Mouse (Mus musculus) CH12F3 (cell line): ENCODE measurements at regions not wholly inside any gene's neighbourhood (a gene's known extent, or its start where the extent isn't known, plus 50 kb on each side); places are given as distances from the start of the nearest gene placed in this dataset.

Experiments used
- in situ Hi-C: fragments of 300-500 bp; cut with MboI; formaldehyde crosslinking; loops from 2 replicates; pipeline ENCODE4 v1.14.3; 2020; ENCODE audit warnings: low sequenced_read_pairs

DNA sequence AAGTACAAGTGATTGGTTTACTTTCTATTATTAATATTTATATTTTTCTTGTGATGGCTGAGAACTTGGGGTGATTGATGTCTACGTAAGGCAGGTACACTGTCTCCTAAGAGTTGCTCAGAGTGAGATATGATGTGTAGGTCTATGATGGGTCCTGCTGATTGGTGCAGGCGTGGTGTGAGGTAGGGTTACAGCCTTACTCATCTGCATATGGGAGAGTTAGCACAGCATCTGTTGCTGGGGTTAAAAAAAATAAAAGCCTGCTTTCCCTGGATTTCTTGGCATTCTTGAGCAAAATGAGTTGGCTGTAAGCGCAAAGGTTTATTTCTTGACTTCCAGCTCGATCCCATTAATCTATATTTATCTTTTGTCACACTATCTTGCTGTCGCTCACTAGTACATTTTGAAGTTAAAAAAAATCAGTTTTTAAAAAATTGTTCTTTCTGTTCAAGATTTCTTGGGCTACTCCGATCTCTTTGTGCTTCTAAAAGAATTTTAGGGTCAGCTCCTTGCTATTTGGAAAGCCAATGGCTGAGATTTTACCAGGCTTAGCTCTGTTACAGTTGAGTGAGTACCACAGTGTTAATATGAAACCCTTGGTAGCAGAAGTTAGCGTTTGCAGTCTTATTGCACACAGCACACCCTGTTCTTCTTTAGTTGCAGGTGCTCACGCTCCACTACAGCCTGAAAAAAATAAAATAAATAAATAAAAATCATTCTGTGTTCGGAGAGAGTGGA, 482.0 kb downstream of the Plekhb2 start:
- in situ Hi-C loops, result no loop called here

DNA sequence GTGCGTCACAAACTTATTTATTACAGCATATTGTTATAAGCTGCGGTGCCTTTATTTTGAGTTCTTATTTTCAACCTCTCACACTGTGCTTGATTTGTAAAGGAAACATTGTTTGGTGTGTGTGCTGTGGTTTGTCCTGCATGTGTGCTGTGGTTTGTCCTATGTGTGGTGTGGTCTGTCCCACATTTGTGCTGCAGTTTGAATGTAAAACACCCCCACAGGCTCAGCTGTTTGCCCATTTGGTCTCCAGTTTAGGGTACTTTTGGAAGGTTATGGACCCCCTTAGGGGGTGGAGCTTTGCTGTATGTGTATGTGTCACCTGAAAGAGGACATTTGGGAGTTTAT, 482.5 kb downstream of the Plekhb2 start:
- in situ Hi-C loops, result no loop called here

DNA sequence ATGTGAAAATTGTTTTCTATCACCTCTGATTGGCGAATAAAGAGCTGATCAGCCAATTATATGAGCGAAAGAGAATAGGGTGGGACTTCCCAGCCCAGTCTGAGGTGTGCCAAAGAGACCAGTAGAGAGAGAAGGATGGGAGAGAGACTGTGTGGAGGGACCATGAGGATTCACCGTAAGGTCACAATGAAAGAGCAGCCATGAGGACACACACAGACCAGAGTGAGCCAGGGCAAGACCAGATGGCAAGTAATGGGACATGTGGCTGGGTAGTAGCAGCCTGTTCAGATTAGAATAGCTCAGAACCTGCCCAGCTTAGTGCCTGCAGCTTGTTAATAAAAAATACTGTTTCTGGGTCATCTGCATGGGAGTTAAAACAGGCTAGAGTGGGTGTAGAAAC, 487.9 kb downstream of the Plekhb2 start:
- in situ Hi-C loops, result no loop called here

DNA sequence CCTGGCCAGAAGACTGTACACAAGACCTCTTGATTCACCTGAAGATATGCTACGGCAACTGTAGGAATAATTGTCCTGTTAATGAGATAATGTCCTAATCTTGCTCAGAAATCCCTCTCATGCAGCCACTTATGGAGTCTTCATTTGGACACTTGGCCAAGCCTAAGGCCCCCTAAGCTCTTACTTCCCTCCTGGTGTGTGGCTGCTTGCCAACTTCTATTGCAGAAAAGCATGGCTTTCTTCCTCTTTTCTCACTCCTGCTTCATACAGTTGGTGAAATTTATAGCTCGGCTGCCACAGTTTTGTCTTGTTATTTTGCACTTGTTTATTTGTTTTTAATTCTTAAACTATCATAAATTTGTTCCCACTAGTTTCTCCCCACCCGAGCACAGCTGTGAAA, 488.4 kb downstream of the Plekhb2 start:
- in situ Hi-C loops, result no loop called here

DNA sequence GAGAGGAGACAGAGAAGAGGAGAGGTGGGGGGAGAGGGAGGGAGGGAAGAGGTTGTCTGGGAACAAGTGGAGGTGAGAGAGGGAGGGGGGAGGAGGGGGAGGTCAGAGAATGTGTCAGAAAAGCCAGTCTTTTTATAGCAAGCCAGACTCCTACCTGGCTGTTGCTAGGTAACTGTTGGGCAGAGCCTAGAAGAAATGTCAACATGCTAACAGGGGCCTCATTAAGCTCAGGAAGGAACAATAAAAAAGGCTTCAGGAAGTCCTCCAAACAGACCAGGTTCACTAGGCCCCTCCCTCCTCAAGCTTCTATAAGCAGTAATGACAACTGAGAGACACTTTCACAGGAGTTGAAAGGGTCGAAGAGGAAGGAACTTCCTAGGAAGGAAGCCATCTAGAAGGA, 494.8 kb downstream of the Plekhb2 start:
- in situ Hi-C loops, result no loop called here

DNA sequence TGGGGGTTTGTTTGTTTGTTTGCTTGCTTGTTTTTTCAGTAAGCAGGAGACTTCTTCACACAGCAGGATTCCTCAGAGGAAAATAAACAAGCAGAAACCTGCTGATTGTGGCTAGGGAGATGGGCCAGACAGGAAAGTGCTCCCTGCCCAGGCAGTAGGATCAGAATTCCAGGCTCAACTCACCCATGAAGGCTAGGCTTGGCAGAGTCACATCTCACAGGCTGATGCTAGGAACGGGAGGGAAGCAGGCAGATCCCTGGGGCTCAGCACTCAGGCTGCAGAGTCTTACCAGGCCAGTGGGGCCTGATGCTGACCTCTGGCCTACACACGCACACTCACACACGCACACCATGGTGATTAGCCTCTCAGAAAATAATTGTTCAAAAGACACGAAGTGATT, 498.5 kb downstream of the Plekhb2 start:
- in situ Hi-C loops, result no loop called here

DNA sequence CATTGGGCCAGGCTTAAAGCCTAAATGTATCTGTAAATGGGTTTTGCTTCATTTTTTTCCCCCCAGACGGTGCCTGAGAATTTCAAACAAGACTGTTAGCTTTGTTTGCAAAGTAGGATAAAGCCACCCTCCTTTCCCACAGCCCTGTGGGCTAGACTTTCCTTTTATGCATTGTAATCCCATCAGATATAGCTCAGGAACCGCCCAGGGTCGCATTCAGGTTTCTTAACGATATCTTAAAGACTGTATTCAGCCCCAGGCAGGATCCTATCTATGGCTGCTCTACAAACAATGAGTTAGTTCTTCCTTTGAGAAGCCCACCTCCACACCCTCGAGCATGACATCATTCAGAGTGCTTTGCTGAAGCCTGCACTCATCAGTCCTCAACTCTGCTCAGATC, 509.2 kb downstream of the Plekhb2 start:
- in situ Hi-C loops, result no loop called here

DNA sequence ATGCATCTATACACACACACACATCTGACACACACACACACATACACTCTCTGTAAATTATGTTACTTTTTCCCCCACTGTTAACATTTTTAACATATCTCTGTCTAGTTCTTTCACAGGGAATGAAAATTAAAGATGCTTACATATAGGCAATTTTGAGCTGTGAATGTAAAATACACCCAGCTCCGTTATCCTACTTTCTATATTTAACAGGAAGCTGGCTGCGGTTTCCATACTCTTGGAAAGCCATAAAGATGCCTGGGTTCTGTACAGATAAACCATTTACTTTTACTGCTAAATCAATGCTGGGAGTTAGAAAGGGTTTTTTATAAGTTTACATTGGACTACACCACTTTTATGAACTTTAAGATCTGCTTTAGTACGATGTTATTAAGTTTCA, 511.7 kb downstream of the Plekhb2 start:
- in situ Hi-C loops, result no loop called here

DNA sequence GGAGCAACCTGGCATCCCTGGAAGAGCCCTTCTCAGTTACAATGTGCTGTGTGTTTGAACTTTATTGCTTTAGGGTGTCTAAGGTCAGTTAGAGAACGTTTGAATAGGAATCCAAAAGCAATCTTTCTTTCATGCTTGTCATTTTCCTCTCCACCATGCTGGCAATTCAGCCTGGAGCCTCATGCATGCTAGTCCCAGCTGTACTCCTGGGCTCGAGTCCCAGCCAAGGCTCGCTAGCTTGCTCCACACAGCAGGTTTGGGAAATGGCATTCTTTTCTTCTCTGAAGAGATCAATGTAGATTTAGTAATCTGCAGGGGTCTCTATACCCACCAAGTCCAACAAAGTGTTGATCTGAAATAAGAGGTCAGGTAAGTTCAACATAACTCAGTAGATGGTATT, 513.1 kb downstream of the Plekhb2 start:
- in situ Hi-C loops, result no loop called here

DNA sequence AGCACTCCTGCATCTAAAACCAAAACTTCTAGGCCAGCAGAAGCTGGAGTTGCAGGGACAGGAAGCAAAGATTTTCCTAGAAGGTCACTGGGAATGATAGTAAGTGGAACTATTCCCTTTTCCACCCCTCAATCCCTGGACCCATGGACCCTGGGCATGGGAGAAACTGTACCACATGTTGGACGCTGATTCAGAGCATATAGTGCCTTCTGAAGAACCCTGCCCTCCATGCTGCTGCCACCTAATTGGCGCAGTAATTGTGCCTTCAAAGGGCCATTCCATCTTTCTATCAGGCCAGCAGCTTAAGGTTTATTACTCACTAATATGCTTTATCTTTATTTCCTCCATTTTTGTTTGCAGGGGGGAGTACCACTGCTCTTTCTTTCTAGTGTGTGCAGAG, 516.8 kb downstream of the Plekhb2 start:
- in situ Hi-C loops, result no loop called here

DNA sequence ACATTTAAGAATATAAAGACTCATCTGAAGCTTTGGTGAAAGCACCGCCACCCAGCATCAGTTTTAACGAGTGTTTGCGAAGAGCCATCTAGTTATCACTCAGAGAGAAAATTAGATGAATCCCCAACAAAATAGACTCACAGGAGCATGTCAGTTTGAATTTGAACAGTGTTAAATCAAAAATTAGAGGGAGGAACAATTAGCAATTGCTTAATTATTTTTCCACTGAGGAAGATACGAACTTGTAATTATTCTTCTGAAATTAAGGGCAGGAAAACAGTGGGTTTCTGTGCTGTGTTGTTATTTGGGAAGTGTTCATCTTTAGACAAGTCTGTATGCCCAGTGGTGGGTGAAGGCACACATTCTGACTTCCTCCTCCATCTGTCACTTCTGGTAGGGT, 523.0 kb downstream of the Plekhb2 start:
- in situ Hi-C loops, result no loop called here

DNA sequence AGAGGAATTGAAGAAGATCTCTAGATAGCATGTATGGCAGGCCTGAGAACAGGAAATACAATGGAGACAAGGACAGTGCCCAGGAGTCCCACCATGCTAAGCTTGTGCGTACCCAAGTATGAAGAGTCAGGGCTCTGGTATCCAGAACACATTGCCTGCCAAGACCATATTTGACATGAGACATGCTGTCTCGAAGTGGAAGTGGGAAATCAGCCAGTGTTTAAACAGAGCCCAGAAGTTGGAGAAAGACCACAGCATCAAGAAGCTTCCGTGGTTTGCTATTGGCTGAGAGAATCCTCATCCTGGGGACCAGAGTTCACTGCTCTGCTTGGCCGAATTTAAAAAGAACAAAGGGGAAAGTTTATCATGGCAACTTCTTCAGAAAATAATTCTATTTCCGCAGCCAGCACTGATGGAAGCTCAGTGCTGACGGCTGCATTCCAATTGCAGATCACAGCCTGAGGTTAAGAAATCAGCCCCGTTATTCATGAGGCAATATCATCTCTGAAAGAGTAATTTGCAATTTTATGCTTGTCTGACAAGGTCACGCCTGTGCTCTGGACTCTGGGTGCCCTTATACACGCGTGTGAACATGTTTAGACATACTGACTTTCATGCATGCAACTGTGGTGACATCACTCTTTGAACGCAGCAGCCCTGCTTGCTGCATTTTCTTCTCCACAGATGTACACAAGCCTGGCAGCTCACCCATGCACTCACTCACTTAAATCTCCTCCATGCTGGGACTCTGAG, 531.0 kb downstream of the Plekhb2 start:
- in situ Hi-C loops, result no loop called here

DNA sequence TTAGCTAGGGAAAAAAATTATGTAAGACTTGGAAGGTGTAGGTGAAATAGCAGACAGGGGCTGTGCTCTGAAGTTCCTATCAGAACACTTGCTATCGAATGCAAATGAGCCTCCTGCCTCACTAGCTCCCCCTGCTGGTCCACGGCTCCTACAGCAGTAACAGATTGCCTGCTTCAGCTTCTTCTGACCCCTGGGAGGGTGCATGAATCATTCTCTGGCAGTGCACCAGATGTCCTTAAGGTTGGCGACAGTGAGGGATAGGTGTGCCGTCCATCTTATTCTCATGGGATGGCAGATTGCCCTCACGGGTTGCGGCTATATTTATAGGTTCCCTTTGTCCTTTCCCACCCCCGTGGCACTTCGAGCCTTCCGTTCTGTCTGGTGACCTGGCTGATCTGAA, 535.7 kb downstream of the Plekhb2 start:
- in situ Hi-C loops, result no loop called here

DNA sequence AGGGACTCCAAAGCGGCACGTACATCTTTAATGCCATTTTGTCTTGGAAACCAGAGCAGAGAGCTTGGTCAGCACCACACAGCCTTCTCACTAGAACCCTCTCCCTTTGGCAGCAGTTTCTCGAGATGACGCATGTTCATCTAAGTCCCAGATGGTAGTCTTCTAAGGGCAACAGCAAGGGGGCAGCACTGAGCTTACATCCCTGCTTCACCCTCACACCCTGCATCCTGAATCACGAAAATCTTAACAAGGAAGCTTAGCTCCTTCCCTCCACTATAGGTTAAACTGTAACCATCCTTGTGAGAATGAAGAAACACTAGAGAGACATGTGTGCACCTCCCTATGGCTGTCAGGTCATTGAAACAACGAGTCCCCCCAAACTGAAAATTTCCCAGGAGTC, 538.4 kb downstream of the Plekhb2 start:
- in situ Hi-C loops, result no loop called here

DNA sequence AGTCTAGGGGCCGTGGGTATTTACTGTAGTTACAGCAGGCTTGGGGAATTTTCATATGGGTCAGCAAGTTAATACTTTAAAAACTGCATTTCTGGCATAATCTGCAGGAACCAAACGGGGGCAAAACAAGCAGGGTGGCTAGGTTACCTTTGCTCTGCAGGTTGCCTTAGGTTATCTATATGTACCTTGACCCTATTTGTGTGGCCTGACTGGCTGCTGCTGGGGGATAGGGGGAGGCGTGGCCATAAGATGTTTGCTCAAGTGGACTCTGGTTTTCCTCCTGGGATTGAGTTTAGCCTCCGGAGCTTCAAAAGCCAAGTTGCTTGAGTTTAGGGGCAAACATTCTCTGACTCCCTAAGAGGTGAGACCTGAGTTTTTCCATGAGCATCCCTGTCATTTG, 540.6 kb downstream of the Plekhb2 start:
- in situ Hi-C loops, result no loop called here

DNA sequence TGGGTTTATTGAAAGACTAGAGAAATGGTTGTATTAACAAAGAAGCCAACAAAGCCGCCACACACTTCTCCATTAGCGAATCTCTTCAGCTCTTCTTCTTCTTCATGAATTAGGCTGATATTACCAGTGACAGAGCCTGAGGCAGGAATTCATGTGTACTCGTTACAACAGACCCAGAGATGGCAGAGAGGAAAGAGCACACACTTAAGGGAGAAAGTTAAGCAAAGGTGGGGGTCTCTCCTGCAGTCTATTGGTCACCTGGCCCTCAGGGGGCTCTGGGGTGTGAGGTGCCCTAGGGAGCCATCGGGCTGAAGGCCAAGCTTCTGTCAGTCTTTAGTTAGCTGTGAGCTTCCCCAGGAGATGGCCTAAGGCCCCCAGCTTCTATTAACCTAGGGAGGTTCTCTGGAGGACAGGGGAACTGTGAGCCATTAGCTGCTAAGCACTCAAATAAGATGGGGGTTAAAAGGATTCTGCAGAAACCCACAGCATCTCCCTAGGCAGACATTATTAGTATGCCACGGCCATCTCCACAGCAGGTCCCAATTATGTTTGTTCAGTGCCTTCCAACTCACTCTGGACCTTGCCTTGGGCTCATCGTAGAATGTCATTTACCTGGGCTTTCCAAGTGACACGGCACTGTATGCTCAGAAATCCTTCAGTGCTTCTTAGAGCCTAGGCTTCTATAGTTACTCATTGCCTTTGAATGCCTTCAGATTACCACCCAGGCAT, 541.2 kb downstream of the Plekhb2 start:
- in situ Hi-C loops, result no loop called here

DNA sequence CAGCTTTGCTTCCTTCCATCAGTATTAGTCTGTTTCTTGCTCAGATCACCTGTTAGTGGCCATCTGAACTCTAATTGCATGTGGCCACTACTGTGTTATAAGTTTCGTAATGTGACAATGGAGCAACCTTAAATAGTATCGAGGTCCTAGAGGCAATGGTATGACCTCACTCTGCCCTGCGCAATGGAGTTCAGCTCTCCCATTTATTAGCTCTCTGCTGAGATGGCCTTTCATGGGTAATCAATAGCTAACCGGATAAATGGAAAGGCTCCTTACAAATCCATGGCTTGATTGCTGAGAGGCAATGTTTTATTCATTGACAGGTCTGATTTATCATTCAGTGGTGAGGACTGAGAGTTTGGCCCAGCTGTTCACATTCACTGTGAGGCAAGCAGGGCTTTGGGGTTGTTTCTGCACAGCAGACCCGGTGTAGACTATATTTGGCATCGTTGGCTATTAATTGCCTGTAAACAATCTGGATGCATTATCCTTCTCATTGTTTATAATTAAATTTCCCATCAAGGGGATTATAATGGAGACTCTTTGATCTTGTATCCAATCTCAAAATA, 543.9 kb downstream of the Plekhb2 start:
- in situ Hi-C loops, result no loop called here

DNA sequence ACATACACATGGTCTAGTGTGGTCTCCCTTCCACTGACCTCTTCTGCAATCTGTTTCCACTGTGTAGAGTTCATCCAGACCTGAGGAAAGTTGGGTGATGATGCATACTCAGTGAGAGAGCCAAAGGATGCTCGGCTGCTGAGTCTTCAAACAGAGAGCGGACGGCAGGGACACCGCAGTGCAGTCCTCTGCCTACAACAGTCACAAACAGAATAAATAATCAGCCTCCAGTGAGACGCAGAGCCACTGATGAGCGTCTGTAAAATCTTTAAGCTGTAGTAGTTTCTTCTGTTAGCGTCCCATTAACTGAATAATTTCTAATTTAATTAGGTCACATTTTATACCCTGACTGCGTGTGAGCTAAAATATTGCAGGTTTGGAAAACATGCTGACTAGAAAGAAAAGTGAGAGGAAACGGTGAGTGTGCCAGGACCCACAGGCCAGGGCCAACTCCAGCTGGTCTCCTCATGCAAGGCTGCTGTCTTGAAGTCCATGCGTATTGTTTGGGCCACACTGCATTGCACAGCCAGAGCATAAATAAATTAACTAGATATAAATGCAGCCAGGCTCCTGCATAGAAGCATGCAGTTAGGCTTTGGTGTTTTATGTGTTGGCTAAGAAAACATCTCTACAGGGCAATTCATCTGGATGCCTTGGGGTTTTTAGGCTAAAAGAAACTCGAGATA, 551.0 kb downstream of the Plekhb2 start:
- in situ Hi-C loops, result no loop called here

DNA sequence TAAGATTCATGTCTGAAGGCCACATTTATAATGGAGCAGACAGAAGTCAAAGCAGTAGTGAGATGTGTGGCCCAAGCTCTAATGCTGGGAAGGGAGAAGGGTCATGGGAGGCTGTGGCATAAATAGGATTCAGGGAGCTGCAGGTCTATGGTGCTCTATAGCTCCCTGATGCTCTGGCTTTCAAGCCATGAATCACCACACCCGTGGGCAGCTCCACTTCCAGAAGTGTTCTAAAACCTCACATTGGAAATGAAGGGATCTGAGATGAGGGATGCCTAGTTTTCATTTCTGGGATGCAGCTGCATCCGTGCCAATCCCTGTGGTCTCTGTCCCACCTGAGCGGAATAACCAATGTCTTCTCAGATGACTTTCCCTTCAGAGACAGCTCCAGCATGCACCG, 553.2 kb downstream of the Plekhb2 start:
- in situ Hi-C loops, result no loop called here

DNA sequence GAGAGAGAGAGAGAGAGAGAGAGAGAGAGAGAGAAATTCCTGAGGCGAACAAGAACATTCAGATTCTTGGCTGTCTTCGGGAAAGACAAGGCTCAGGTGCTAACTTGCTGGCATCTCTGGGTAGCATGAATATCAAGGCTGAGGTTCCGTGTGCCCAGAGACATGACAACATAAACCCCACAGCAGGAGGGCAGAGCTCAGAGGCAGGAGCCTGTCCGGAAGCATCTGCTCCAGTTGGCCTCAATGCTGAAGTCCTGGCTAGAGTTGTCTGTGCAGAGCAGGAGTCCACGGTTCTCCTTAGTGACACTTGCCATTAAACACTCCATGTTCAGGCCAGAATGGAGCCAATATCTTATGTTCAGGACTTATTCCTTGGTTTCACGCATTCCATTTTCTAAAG, 555.6 kb downstream of the Plekhb2 start:
- in situ Hi-C loops, result no loop called here

DNA sequence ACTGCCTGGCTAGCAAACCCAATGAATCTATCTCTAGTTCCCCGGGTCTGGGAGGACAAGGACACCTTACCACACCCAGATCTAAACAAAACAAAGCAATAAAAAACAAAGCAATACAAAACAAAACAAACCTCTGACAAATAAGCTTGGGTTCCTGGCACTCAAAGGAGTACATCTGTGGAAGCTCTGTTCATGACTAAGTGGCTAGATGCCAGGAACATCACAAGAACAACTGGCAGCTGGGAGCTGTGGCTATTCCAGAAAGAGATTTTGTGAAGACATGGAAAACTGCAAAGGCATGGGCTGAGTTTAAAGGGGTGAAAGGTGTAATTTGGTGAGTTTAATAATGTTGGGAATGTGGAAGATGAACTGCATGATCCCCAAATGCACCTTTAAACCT, 565.9 kb downstream of the Plekhb2 start:
- in situ Hi-C loops, result no loop called here
